Mouse (Mus musculus) MEL (cell line): ENCODE results near the gene Cyb5b. TPM values are rescaled to one million over a fixed set of nuclear protein-coding genes. Genes with fewer than 3 reads are reported as not detected.
A peak's percentile ranks its signal among the peaks of the same experiment; 100 is the strongest.

Experiments
- DNase-seq: peaks from one replicate; pipeline ENCODE4 v3.0.0; 2011; ENCODE audit warnings: low read depth, low spot score
- H3K27ac ChIP-seq: 2 replicates; pipeline ENCODE4 v1.5.1; 2012; ENCODE audit warnings: low read depth, mild to moderate bottlenecking, control low read depth, low read length, moderate library complexity; ENCODE audit not compliant: control insufficient read depth
- H3K27me3 ChIP-seq, 2 experiments: fragments of 150-350 bp in 1 of 2; sonication (generic) in 1 of 2; 2 replicates each; pipeline ENCODE4 v1.6.1; 2012; ENCODE audit warnings: low read length in 2 of 2, mild to moderate bottlenecking in 2 of 2, improper control_type of control experiment in 1 of 2, moderate library complexity in 1 of 2; ENCODE audit not compliant: insufficient read depth in 2 of 2, control insufficient read depth in 1 of 2
- H3K36me3 ChIP-seq, 2 experiments: 2 replicates each; pipeline ENCODE4 v1.6.1; 2012 to 2014; ENCODE audit warnings: low read length in 2 of 2, improper control_type of control experiment in 1 of 2, inconsistent platforms in 1 of 2, mild to moderate bottlenecking in 1 of 2; ENCODE audit not compliant: insufficient read depth in 2 of 2, control insufficient read depth in 1 of 2
- H3K4me1 ChIP-seq, 2 experiments: fragments of 150-350 bp in 1 of 2; sonication (generic) in 1 of 2; 2 replicates each; pipeline ENCODE4 v1.6.1; 2012; ENCODE audit warnings: low read length in 2 of 2, improper control_type of control experiment in 1 of 2, mild to moderate bottlenecking in 1 of 2; ENCODE audit not compliant: insufficient read depth in 2 of 2, control insufficient read depth in 1 of 2
- H3K4me3 ChIP-seq, 2 experiments: fragments of 150-350 bp in 1 of 2; sonication (generic) in 1 of 2; 2 replicates each; pipeline ENCODE4 v1.5.1; 2012; ENCODE audit warnings: low read depth in 2 of 2, low read length in 2 of 2, mild to moderate bottlenecking in 2 of 2, moderate library complexity in 2 of 2, control low read depth in 1 of 2, improper control_type of control experiment in 1 of 2; ENCODE audit not compliant: control insufficient read depth in 1 of 2, insufficient read depth in 1 of 2
- H3K79me2 ChIP-seq: 2 replicates; pipeline ENCODE4 v1.6.1; 2012; ENCODE audit warnings: mild to moderate bottlenecking, low read length, moderate library complexity; ENCODE audit not compliant: control insufficient read depth, poor library complexity, insufficient read depth
- H3K9ac ChIP-seq: 2 replicates; pipeline ENCODE4 v1.6.1; 2012; ENCODE audit warnings: low read depth, mild to moderate bottlenecking, control low read depth, low read length, moderate library complexity; ENCODE audit not compliant: control insufficient read depth, poor library complexity, severe bottlenecking
- H3K9me3 ChIP-seq: fragments of 150-350 bp; sonication (generic); replicated peaks from 2 replicates; pipeline ENCODE4 v1.6.1; 2012; ENCODE audit warnings: mild to moderate bottlenecking, low read length, improper control_type of control experiment, moderate library complexity; ENCODE audit not compliant: insufficient read depth
- BHLHE40 ChIP-seq: IDR thresholded peaks from 2 replicates; pipeline ENCODE4 v1.6.1; 2012; ENCODE audit warnings: low read depth, mild to moderate bottlenecking, inconsistent platforms, low read length, improper control_type of control experiment, borderline replicate concordance
- CHD1 ChIP-seq: IDR thresholded peaks from 2 replicates; pipeline ENCODE4 v1.6.1; 2012; ENCODE audit warnings: low read depth, mild to moderate bottlenecking, inconsistent platforms, low read length, improper control_type of control experiment
- E2F4 ChIP-seq: IDR thresholded peaks from 2 replicates; pipeline ENCODE4 v1.6.1; 2011; ENCODE audit warnings: low read depth, low read length, improper control_type of control experiment, borderline replicate concordance
- ELF1 ChIP-seq: IDR thresholded peaks from 2 replicates; pipeline ENCODE4 v1.6.1; 2014; ENCODE audit warnings: low read depth, mild to moderate bottlenecking, inconsistent platforms, low read length, improper control_type of control experiment, moderate library complexity
- EP300 ChIP-seq, 2 experiments: IDR thresholded peaks; 2 replicates each; pipeline ENCODE4 v1.6.1; 2011; ENCODE audit warnings: improper control_type of control experiment in 2 of 2, low read length in 2 of 2, low read depth in 1 of 2, mild to moderate bottlenecking in 1 of 2
- ETS1 ChIP-seq: IDR thresholded peaks from 2 replicates; pipeline ENCODE4 v1.6.1; 2012; ENCODE audit warnings: low read depth, mild to moderate bottlenecking, inconsistent platforms, low read length, improper control_type of control experiment, moderate library complexity
- GABPA ChIP-seq: IDR thresholded peaks from 2 replicates; pipeline ENCODE4 v1.6.1; 2012; ENCODE audit warnings: low read depth, mild to moderate bottlenecking, inconsistent platforms, low read length, improper control_type of control experiment, moderate library complexity
- GATA1 ChIP-seq: IDR thresholded peaks from 2 replicates; pipeline ENCODE4 v1.6.1; 2011; ENCODE audit warnings: low read depth, low read length, improper control_type of control experiment
- HCFC1 ChIP-seq: IDR thresholded peaks from 2 replicates; pipeline ENCODE4 v1.6.1; 2012; ENCODE audit warnings: low read depth, mild to moderate bottlenecking, inconsistent platforms, low read length, improper control_type of control experiment, moderate library complexity
- JUND ChIP-seq: IDR thresholded peaks from 2 replicates; pipeline ENCODE4 v1.6.1; 2011; ENCODE audit warnings: low read depth, mild to moderate bottlenecking, improper control_type of control experiment, low read length
- MAFK ChIP-seq: IDR thresholded peaks from 2 replicates; pipeline ENCODE4 v1.6.1; 2011; ENCODE audit warnings: low read depth, mild to moderate bottlenecking, low read length, improper control_type of control experiment, borderline replicate concordance
- MAX ChIP-seq: IDR thresholded peaks from 2 replicates; pipeline ENCODE4 v1.6.1; 2011; ENCODE audit warnings: low read length, improper control_type of control experiment
- MAZ ChIP-seq: IDR thresholded peaks from 2 replicates; pipeline ENCODE4 v1.6.1; 2012; ENCODE audit warnings: low read depth, mild to moderate bottlenecking, inconsistent platforms, low read length, improper control_type of control experiment
- MEF2A ChIP-seq: IDR thresholded peaks from 2 replicates; pipeline ENCODE4 v1.6.1; 2014; ENCODE audit warnings: low read depth, mild to moderate bottlenecking, inconsistent platforms, low read length, improper control_type of control experiment; ENCODE audit not compliant: poor library complexity, insufficient replicate concordance, severe bottlenecking; ENCODE audit errors: extremely low read depth
- MXI1 ChIP-seq: IDR thresholded peaks from 2 replicates; pipeline ENCODE4 v1.6.1; 2011; ENCODE audit warnings: mild to moderate bottlenecking, low read depth, low read length, improper control_type of control experiment
- MYB ChIP-seq: IDR thresholded peaks from 2 replicates; pipeline ENCODE4 v1.6.1; 2011; ENCODE audit warnings: mild to moderate bottlenecking, low read depth, low read length, improper control_type of control experiment
- MYC ChIP-seq: IDR thresholded peaks from 2 replicates; pipeline ENCODE4 v1.6.1; 2011; ENCODE audit warnings: low read depth, mild to moderate bottlenecking, low read length, improper control_type of control experiment, moderate library complexity
- NELFE ChIP-seq: IDR thresholded peaks from 2 replicates; pipeline ENCODE4 v1.6.1; 2011; ENCODE audit warnings: low read depth, low read length, improper control_type of control experiment
- NRF1 ChIP-seq: IDR thresholded peaks from 2 replicates; pipeline ENCODE4 v1.6.1; 2014; ENCODE audit warnings: low read depth, mild to moderate bottlenecking, inconsistent platforms, low read length, improper control_type of control experiment, moderate library complexity; ENCODE audit not compliant: poor library complexity, insufficient read depth, severe bottlenecking
- POLR2AphosphoS2 ChIP-seq: IDR thresholded peaks from 2 replicates; pipeline ENCODE4 v1.6.1; 2011; ENCODE audit warnings: low read length, improper control_type of control experiment
- POLR2AphosphoS5 ChIP-seq: IDR thresholded peaks from 2 replicates; pipeline ENCODE4 v1.6.1; 2012; ENCODE audit warnings: low read depth, borderline replicate concordance, mild to moderate bottlenecking, inconsistent platforms, low read length, moderate library complexity, mixed read lengths
- RAD21 ChIP-seq: IDR thresholded peaks from 2 replicates; pipeline ENCODE4 v1.6.1; 2011; ENCODE audit warnings: mild to moderate bottlenecking, low read depth, low read length, improper control_type of control experiment
- RCOR1 ChIP-seq: IDR thresholded peaks from 2 replicates; pipeline ENCODE4 v1.6.1; 2012; ENCODE audit warnings: low read depth, mild to moderate bottlenecking, inconsistent platforms, low read length, improper control_type of control experiment
- SIN3A ChIP-seq: IDR thresholded peaks from 2 replicates; pipeline ENCODE4 v1.6.1; 2012; ENCODE audit warnings: low read length, improper control_type of control experiment, inconsistent platforms
- SMC3 ChIP-seq: IDR thresholded peaks from 2 replicates; pipeline ENCODE4 v1.6.1; 2011; ENCODE audit warnings: low read depth, low read length, improper control_type of control experiment
- TBP ChIP-seq: IDR thresholded peaks from 2 replicates; pipeline ENCODE4 v1.8.0; 2011; ENCODE audit warnings: low read depth, low read length, improper control_type of control experiment
- TCF12 ChIP-seq: IDR thresholded peaks from 2 replicates; pipeline ENCODE4 v1.6.1; 2014; ENCODE audit warnings: low read depth, mild to moderate bottlenecking, inconsistent platforms, low read length, improper control_type of control experiment, moderate library complexity
- USF1 ChIP-seq: IDR thresholded peaks from 2 replicates; pipeline ENCODE4 v1.6.1; 2014; ENCODE audit warnings: low read depth, mild to moderate bottlenecking, inconsistent platforms, low read length, improper control_type of control experiment, moderate library complexity
- ZC3H11A ChIP-seq: IDR thresholded peaks from 2 replicates; pipeline ENCODE4 v1.6.1; 2012; ENCODE audit warnings: low read depth, mild to moderate bottlenecking, inconsistent platforms, low read length, improper control_type of control experiment
- ZMIZ1 ChIP-seq: IDR thresholded peaks from 2 replicates; pipeline ENCODE4 v1.6.1; 2012; ENCODE audit warnings: low read depth, mild to moderate bottlenecking, inconsistent platforms, low read length, improper control_type of control experiment, moderate library complexity
- ZNF384 ChIP-seq: IDR thresholded peaks from 2 replicates; pipeline ENCODE4 v1.6.1; 2012; ENCODE audit warnings: low read depth, mild to moderate bottlenecking, inconsistent platforms, low read length, improper control_type of control experiment
- polyA plus RNA-seq, 2 experiments: library from polyadenylated mRNA; stranded (reverse) in 1 of 2; unstranded in 1 of 2; fragments of >175 nt in 1 of 2; fragments of >200 nt in 1 of 2; gene quantifications; 2 replicates each; pipeline versions ENCODE4 v1.2.1 to v1.2.4; 2012; ENCODE audit warnings: low replicate concordance in 2 of 2, low read depth in 1 of 2; ENCODE audit not compliant: insufficient read length in 2 of 2, insufficient read depth in 1 of 2, missing spikeins in 1 of 2
- total RNA-seq: library from RNA; depleted of rRNA; stranded (reverse); fragments of 300-350 nt; gene quantifications from 2 replicates; pipeline ENCODE4 v1.2.3, GENCODE M21; 2012

Cyb5b gene
- total and polyA plus RNA-seq, 3 experiments, result 67.9 to 79.1 (median 69.4) TPM

- peak; percentile 51 for DNase-seq
- Histone ChIP-seq H3K27ac (no peak overlapping the region), H3K9ac (no peak overlapping the region), H3K79me2 (no peaks in the 10 kb centered on the region), H3K36me3 (peaks cover 0 to 8% of the 10 kb centered on the region in 2 experiments; a peak in 2 of 4 replicates)
- TF ChIP-seq GABPA (no peak), EP300 (IDR thresholded peaks at IDR 0.05; ENCODE audit: low read depth in 1 of 2, low read length in 2 of 2) (peak in 1 of 2 experiments; percentile 58; a peak in 1 of 4 replicates), MYB (no peak), ELF1 (peak; percentile 13; the same call in 1 of the 2 replicates), ZC3H11A (no peak), MEF2A (no peak), E2F4 (no peak), TBP (no peak), GATA1 (peak; percentile 75), POLR2AphosphoS5 (no peak), NRF1 (no peak), MAX (no peak), NELFE (no peak), ETS1 (0 out of 2 replicates have a peak, but pooled peaks have one; percentile 5), MXI1 (no peak), ZNF384 (peak; percentile 96), SIN3A (no peak), CHD1 (no peak), RAD21 (no peak), SMC3 (no peak), BHLHE40 (no peak), MAFK (no peak), RCOR1 (no peak), ZMIZ1 (no peak), USF1 (no peak), POLR2AphosphoS2 (no peak), JUND (no peak), TCF12 (no peak), MAZ (no peak), HCFC1 (no peak), MYC (no peak; the same call in 1 of the 2 replicates)
- TF ChIP-seq, all 39 proteins: peak for 5
- Histone ChIP-seq H3K27me3 (no peaks in the 10 kb centered on the region), H3K4me3 (no peak overlapping the region), H3K4me1 (peaks cover 2 to 8% of the 10 kb centered on the region in 2 experiments; a peak in 2 of 4 replicates), H3K9me3 (no peaks in the 10 kb centered on the region)
These were observed 82.8 kb downstream of the Cyb5b start for GRCm38 (mm10) chr8:107233251-107233650.
